Mouse (Mus musculus): ENCODE results near the gene Kcnh1. TPM values are rescaled to one million over a fixed set of nuclear protein-coding genes. Genes with fewer than 3 reads are reported as not detected.

The Kcnh1 gene
- total RNA-seq, 2 experiments from 2014 or later: 0.04 to 0.07 TPM

GRCm38 (mm10) chr1:192259616-192260015, 69.0 kb downstream of the Kcnh1 start:
- DNase-seq: no peak
- intact Hi-C loops (cut with DNase I; ENCODE audit: low total_unique reads): no loop called here

DNA sequence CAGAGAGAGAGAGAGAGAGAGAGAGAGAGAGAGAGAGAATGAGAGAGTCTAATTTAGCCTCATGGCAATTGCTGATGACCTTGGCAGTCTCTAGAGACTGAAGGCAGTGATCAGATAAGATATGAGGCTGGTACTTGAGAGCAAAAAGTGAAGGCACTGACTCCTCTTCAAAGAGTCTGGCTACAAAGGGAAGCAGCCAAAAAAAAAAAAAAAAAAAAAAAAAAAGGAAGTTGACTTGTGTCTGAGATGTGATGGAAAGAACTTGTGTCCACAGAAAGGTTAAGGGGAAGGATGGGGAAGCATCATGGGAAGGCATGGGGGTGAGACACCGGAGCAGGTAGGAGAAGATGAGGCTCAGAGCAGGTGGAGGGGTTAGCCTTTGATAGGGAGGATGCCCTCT, 75.1 kb downstream of the Kcnh1 start:
- intact Hi-C loops (cut with DNase I; ENCODE audit: low total_unique reads): no loop called here
- DNase-seq: no peak

DNA sequence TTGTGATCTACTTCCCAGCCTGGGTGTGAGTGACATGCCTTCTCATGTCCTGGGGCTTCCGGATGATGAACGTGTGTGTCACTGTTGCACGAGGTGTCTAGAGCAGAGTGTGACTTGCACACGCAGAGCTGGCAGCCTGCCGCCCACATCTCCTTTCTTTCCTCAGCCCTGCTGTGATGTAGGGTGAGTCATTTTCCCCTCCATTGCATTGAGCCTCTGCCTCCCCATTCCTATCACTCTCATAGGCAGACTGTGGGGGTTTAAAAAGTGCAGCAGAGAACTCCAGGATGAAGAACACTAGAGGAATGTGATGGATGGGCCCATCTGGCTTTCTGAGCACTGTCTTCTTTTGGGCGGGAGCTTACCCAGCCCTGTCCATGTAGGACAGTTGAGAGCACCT, 76.4 kb downstream of the Kcnh1 start:
- intact Hi-C loops (cut with DNase I; ENCODE audit: low total_unique reads): no loop called here
- no peak for DNase-seq

- intact Hi-C loops (cut with DNase I; ENCODE audit: low total_unique reads): no loop called here
- no peak for DNase-seq
Observed at GRCm38 (mm10) chr1:192268878-192269277, 78.3 kb downstream of the Kcnh1 start.

- intact Hi-C loops (cut with DNase I; ENCODE audit: low total_unique reads): no loop called here
- DNase-seq: no peak
Observed at GRCm38 (mm10) chr1:192269911-192270310, 79.3 kb downstream of the Kcnh1 start.

GRCm38 (mm10) chr1:192277801-192278385, 87.3 kb downstream of the Kcnh1 start:
- intact Hi-C loops (cut with DNase I; ENCODE audit: low total_unique reads): no loop called here
- DNase-seq: no peak

- intact Hi-C loops (cut with DNase I; ENCODE audit: low total_unique reads): no loop called here
- DNase-seq: no peak
Observed at GRCm38 (mm10) chr1:192284340-192284739, 93.8 kb downstream of the Kcnh1 start.

DNA sequence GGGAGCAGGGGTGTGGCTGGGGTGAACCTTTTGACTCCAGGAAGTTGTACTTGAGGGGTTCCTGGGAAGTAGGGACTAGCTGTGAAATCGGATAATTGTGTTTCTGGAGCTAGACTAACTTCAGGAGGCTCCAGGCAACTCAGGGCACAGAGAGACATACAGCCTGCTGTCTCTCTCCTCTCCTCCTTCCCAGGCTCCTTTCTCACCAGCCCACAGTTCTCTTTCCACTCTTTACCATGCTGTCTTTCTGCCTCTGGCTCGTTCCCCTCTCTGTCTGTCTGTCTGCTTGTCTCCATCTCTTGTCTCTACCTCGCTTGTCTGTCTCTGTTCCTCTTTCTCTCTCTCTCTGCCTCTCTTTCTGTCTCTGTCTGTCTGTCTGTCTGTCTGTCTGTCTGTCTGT, 94.4 kb downstream of the Kcnh1 start:
- intact Hi-C loops (cut with DNase I; ENCODE audit: low total_unique reads): no loop called here
- no peak for DNase-seq

- DNase-seq: no peak
- intact Hi-C loops (cut with DNase I; ENCODE audit: low total_unique reads): no loop called here
Observed at GRCm38 (mm10) chr1:192288456-192288855, 97.9 kb downstream of the Kcnh1 start.

- intact Hi-C loops (cut with DNase I; ENCODE audit: low total_unique reads): no loop called here
- DNase-seq: no peak
Observed at GRCm38 (mm10) chr1:192291286-192291685, 100.7 kb downstream of the Kcnh1 start.

- no peak for DNase-seq
- intact Hi-C loops (cut with DNase I; ENCODE audit: low total_unique reads): no loop called here
Observed at GRCm38 (mm10) chr1:192293391-192293790, 102.8 kb downstream of the Kcnh1 start.

DNA sequence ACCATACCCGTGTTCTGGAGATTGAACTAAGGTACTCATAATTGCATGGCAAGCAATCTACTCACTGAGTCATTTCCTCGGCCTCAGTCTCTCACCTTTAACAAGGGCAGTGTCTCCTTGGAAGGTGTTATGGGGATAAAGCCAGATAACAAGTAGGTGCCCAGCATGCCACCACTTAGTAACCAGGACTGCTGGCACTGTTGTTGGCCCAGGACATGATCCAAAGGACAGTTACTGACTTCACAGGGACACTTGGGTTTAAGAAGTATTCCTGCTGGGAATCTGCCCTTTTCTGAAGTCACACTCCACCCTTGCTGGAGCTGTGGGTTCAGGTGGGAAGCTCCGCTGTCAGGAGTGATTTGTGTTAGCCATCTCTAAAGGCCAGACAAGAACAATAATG, 103.3 kb downstream of the Kcnh1 start:
- intact Hi-C loops (cut with DNase I; ENCODE audit: low total_unique reads): no loop called here
- no peak for DNase-seq

- intact Hi-C loops (cut with DNase I; ENCODE audit: low total_unique reads): no loop called here
- no peak for DNase-seq
Observed at GRCm38 (mm10) chr1:192295243-192295860, 104.8 kb downstream of the Kcnh1 start.

DNA sequence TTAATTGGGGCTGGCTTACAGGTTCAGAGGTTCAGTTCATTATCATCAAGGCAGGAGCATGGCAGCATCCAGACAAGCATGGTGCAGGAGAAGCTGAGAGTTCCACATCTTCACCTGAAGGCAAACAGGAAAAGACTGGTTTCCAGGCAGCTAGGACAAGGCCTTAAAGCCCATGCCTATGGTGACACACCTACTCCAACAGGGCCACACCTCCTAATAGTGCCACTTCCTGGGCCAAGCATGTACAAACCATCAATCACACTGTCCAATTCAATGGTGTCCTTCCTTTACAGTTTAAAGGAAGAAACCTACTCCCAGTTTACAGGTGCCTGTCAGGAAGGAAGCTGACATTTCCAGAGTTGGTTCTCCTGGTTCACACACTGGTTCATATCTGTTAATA, 105.3 kb downstream of the Kcnh1 start:
- intact Hi-C loops (cut with DNase I; ENCODE audit: low total_unique reads): no loop called here
- no peak for DNase-seq

GRCm38 (mm10) chr1:192297481-192298128, 107.0 kb downstream of the Kcnh1 start:
- no peak for DNase-seq
- intact Hi-C loops (cut with DNase I; ENCODE audit: low total_unique reads): no loop called here

- intact Hi-C loops (cut with DNase I; ENCODE audit: low total_unique reads): no loop called here
- DNase-seq: no peak
Observed at GRCm38 (mm10) chr1:192300417-192300816, 109.8 kb downstream of the Kcnh1 start.

GRCm38 (mm10) chr1:192303615-192304014, 113.0 kb downstream of the Kcnh1 start:
- intact Hi-C loops (cut with DNase I; ENCODE audit: low total_unique reads): no loop called here
- DNase-seq: no peak

- intact Hi-C loops (cut with DNase I; ENCODE audit: low total_unique reads): no loop called here
- DNase-seq: no peak
Observed at GRCm38 (mm10) chr1:192305155-192305554, 114.6 kb downstream of the Kcnh1 start.

DNA sequence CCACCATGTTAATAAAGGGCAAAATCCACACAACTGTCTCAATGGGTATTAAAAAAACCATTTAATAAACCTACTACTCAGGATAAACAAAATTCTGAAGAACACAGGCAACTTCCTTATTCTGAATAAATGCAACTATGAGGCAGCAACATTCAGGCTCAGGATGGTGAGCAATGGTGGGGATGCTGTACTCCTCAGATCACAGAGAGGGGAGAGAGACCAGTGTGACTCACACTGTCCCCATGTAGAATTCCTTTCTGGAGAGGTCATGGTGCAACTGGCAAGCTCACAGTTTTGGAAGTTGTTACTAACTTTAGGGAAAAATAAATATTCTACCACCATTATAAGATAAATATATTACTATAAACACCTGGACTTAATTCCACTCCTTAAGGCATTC, 116.5 kb downstream of the Kcnh1 start:
- intact Hi-C loops (cut with DNase I; ENCODE audit: low total_unique reads): no loop called here
- DNase-seq: no peak

GRCm38 (mm10) chr1:192311298-192311697, 120.7 kb downstream of the Kcnh1 start:
- intact Hi-C loops (cut with DNase I; ENCODE audit: low total_unique reads): no loop called here
- no peak for DNase-seq

DNA sequence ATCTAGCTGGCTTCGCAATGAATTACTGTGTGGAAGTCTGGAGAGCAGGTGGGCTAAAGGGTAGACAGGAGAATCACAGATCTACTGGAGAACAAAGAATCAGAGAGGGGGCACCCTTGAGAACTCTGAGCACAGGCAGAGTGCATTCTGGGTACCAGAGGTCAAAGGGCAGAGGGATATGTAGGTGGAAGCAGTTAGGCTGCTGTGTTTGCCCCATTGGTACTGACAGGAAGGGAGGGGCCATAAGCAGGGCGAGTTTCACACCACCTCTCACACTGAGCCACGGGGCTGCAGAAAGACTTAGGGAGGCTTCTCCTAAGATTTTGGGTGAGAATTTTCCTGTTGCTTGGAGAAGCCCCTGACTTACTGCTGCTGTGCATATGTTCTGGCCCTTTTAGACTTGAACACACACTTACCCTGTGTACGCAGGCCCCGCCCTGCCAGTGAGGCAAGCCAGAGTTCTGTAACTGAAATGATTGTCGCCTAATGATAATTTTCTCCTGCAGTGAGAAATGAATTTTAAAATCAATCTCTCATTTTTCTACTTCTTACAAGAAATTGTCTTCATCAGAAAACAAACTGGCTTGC, 121.4 kb downstream of the Kcnh1 start:
- intact Hi-C loops (cut with DNase I; ENCODE audit: low total_unique reads): no loop called here
- DNase-seq: no peak
